Mouse (Mus musculus) cerebellum, postnatal 25 days (tissue): ENCODE results near the gene Barhl1.

Experiments used
- DNase-seq, 2 experiments: peaks; one replicate each; pipeline ENCODE4 v3.0.0; 2021; ENCODE audit warnings: mixed read lengths in 2 of 2

Barhl1 gene

GRCm38 (mm10) chr2:28916513-28916865 is at the start of gene Barhl1:
Gene Barhl1, minus strand, starts transcription at chr2:28916668.
- DNase-seq: peak; percentile 67 to 77

GRCm38 (mm10) chr2:28963565-28963964 is 47.1 kb upstream of the Barhl1 start:
- no peak for DNase-seq

GRCm38 (mm10) chr2:28961636-28962035 is 45.2 kb upstream of the Barhl1 start:
- DNase-seq: no peak

- DNase-seq: no peak
Observed at GRCm38 (mm10) chr2:28961024-28961585, 44.6 kb upstream of the Barhl1 start.

GRCm38 (mm10) chr2:28956874-28957273 is 40.4 kb upstream of the Barhl1 start:
- DNase-seq: no peak

GRCm38 (mm10) chr2:28954595-28954994 is 38.1 kb upstream of the Barhl1 start:
- no peak for DNase-seq

GRCm38 (mm10) chr2:28952981-28953380 is 36.5 kb upstream of the Barhl1 start:
- no peak for DNase-seq

GRCm38 (mm10) chr2:28946312-28946711 is 29.8 kb upstream of the Barhl1 start:
- no peak for DNase-seq

- DNase-seq: no peak
Observed at GRCm38 (mm10) chr2:28945388-28945787, 28.9 kb upstream of the Barhl1 start.

- DNase-seq: no peak
Observed at GRCm38 (mm10) chr2:28943666-28944516, 27.4 kb upstream of the Barhl1 start.

GRCm38 (mm10) chr2:28938997-28939396 is 22.5 kb upstream of the Barhl1 start:
- no peak for DNase-seq

- no peak for DNase-seq
Observed at GRCm38 (mm10) chr2:28930571-28930970, 14.1 kb upstream of the Barhl1 start.

GRCm38 (mm10) chr2:28923912-28924311 is 7.4 kb upstream of the Barhl1 start:
- DNase-seq: peak; percentile 83 to 90

- no peak for DNase-seq
Observed at GRCm38 (mm10) chr2:28919001-28919400, 2.5 kb upstream of the Barhl1 start.

- DNase-seq: peak; percentile 66
Observed at GRCm38 (mm10) chr2:28917518-28918361, 1.3 kb upstream of the Barhl1 start.

GRCm38 (mm10) chr2:28917156-28917517 is 669 bp upstream of the Barhl1 start:
- DNase-seq: no peak

- DNase-seq: peak; percentile 72 to 73
Observed at GRCm38 (mm10) chr2:28915768-28916512, 528 bp downstream of the Barhl1 start.

- peak; percentile 37 for DNase-seq
Observed at GRCm38 (mm10) chr2:28915104-28915738, 1.2 kb downstream of the Barhl1 start.

GRCm38 (mm10) chr2:28914121-28914520 is 2.3 kb downstream of the Barhl1 start:
- DNase-seq: no peak

- DNase-seq: no peak
Observed at GRCm38 (mm10) chr2:28912961-28913360, 3.5 kb downstream of the Barhl1 start.

- DNase-seq: peak; percentile 50 to 52
Observed at GRCm38 (mm10) chr2:28912039-28912700, 4.3 kb downstream of the Barhl1 start.
